Mouse (Mus musculus) G1E (cell line): ENCODE measurements at regions not wholly inside any gene's neighbourhood (a gene's known extent, or its start where the extent isn't known, plus 50 kb on each side); places are given as distances from the start of the nearest gene placed in this dataset.

Experiments used
- CTCF ChIP-seq: IDR thresholded peaks from 2 replicates; pipeline ENCODE4 v1.5.1; 2012; ENCODE audit warnings: low read depth, low read length, inconsistent platforms, mixed read lengths
- GATA1 ChIP-seq: IDR thresholded peaks from 2 replicates; pipeline ENCODE4 v1.6.1; 2012; ENCODE audit warnings: borderline replicate concordance, low read length, inconsistent platforms, mixed read lengths
- TAL1 ChIP-seq: conservative IDR thresholded peaks from 2 replicates; pipeline ENCODE4 v1.6.1; 2012; ENCODE audit warnings: low read depth, low read length, inconsistent platforms, mixed read lengths

DNA sequence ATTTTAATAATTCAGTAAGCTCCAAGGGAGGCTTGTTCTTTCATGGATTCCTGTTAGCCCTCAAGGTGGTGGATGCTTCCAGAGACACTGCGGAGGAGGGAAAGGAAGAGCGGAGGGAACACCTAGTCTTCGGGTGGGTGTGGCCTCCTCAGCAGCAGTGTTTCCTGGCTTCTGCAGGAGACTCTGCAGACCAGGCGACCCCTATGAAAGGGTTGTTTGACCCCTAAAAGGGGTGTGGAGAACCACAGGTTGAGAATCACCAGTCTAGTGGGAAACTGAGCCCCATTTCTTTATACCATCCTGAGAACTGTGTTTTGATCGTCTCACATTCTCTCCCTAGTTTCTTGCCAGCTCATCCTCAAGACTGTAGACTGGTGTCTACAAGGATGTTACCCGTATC is 275.7 kb downstream of the Rngtt start:
- TF ChIP-seq GATA1, result no peak
- no peak for TF ChIP-seq CTCF
- no peak for TF ChIP-seq TAL1
